Mouse (Mus musculus) stomach, embryonic 14.5 days (tissue): ENCODE data around the gene Vmn1r5. TPM values are rescaled to one million over a fixed set of nuclear protein-coding genes. Genes with fewer than 3 reads are reported as not detected.

ENCODE experiments used
- ATAC-seq: fragments of 200-750 bp; cut with Nextera tagmentation; 2 replicates; pipeline ENCODE4 v1.8.0; 2017; ENCODE audit warnings: low read depth, moderate TSS enrichment; ENCODE audit not compliant: insufficient number of reproducible peaks, insufficient read depth, low FRiP score
- H3K27ac ChIP-seq: fragments of 300-500 bp; sonication (generic); 2 replicates; pipeline ENCODE4 v1.5.1; 2014; ENCODE audit warnings: mild to moderate bottlenecking, low read length, moderate library complexity, mixed read lengths
- H3K27me3 ChIP-seq: fragments of 300-500 bp; sonication (generic); 2 replicates; pipeline ENCODE4 v1.6.1; 2014; ENCODE audit warnings: low read length, control low read depth, mixed read lengths; ENCODE audit not compliant: control insufficient read depth, insufficient read depth
- H3K36me3 ChIP-seq: fragments of 300-500 bp; sonication (generic); 2 replicates; pipeline ENCODE4 v1.6.1; 2014; ENCODE audit warnings: mild to moderate bottlenecking, control low read depth, low read length, moderate library complexity, mixed read lengths; ENCODE audit not compliant: control insufficient read depth, insufficient read depth
- H3K4me1 ChIP-seq: fragments of 300-500 bp; sonication (generic); 2 replicates; pipeline ENCODE4 v1.6.1; 2014; ENCODE audit warnings: low read length, control low read depth, mixed read lengths; ENCODE audit not compliant: control insufficient read depth, insufficient read depth
- H3K4me2 ChIP-seq: fragments of 300-500 bp; sonication (generic); replicated peaks from 2 replicates; pipeline ENCODE4 v1.6.1; 2014; ENCODE audit warnings: low read depth, low read length, control low read depth
- H3K4me3 ChIP-seq: fragments of 300-500 bp; sonication (generic); 2 replicates; pipeline ENCODE4 v1.5.1; 2014; ENCODE audit warnings: low read depth, low read length, control low read depth
- H3K9ac ChIP-seq: fragments of 300-500 bp; sonication (generic); replicated peaks from 2 replicates; pipeline ENCODE4 v1.6.1; 2014; ENCODE audit warnings: low read depth, mild to moderate bottlenecking, control low read depth, low read length, moderate library complexity, mixed read lengths
- H3K9me3 ChIP-seq: fragments of 300-500 bp; sonication (generic); 2 replicates; pipeline ENCODE4 v1.6.1; 2016; ENCODE audit warnings: low read depth, low read length, control low read depth; ENCODE audit not compliant: control insufficient read depth
- WGBS: fragments of 180-500 bp; shearing (Covaris S2); extraction: QIAGEN DNeasy Blood & Tissue Kit; methylation state at CpG from one replicate; pipeline ENCODE4 v1.1.7; 2014; 5-methylcytosine and 5-hydroxymethylcytosine counted together
- polyA plus RNA-seq: library from polyadenylated mRNA; unstranded; fragments of >200 nt; fragmentation: Nextera tagmentation; extraction: Ambion mirVana; gene quantifications from 2 replicates; pipeline ENCODE4 v1.2.1, GENCODE M21; 2014

Gene Vmn1r5
- not detected in 2 replicates for polyA plus RNA-seq

GRCm38 (mm10) chr6:56969973-56970372 is at the start of gene Vmn1r5:
Vmn1r5 (plus strand) TSS chr6:56970273.
- Histone ChIP-seq H3K9me3 (no peaks in the 10 kb centered on the region), H3K4me2 (no peak within 1 kb of the TSS)
- no peak for ATAC-seq

GRCm38 (mm10) chr6:56923331-56923725 is 46.7 kb upstream of the Vmn1r5 start:
- H3K36me3 ChIP-seq = no peaks in the 10 kb centered on the region
- peak overlapping the region; percentile 57 for H3K4me2 ChIP-seq
- H3K4me3 ChIP-seq = peak overlapping the region; percentile 70
- H3K9me3 ChIP-seq = no peaks in the 10 kb centered on the region
- H3K27me3 ChIP-seq = no peaks in the 10 kb centered on the region
- H3K27ac ChIP-seq = peak overlapping the region; percentile 59; the same call in 1 of the 2 replicates
- H3K4me1 ChIP-seq = no peaks in the 10 kb centered on the region
- WGBS = under 1% methylated on average over 25 of the region's 25 CpGs
- H3K9ac ChIP-seq = peak overlapping the region; percentile 58
- no peak for ATAC-seq

More at GRCm38 (mm10) chr6:56969973-56970372, at the start of gene Vmn1r5:
- H3K9ac ChIP-seq = no peak within 1 kb of the TSS
- no peaks in the 10 kb centered on the region for H3K4me1 ChIP-seq
- H3K27me3 ChIP-seq = no peaks in the 10 kb centered on the region
- H3K36me3 ChIP-seq = no peaks in the 10 kb centered on the region
- no peak within 1 kb of the TSS for H3K27ac ChIP-seq
- no peak within 1 kb of the TSS for H3K4me3 ChIP-seq

GRCm38 (mm10) chr6:56923726-56924707 is 46.1 kb upstream of the Vmn1r5 start, which contains the start of the genes Nt5c3 and Vmn1r4:
Nt5c3 (minus strand) TSS chr6:56923932.
Vmn1r4 (plus strand) TSS chr6:56924015.
- Histone ChIP-seq H3K36me3 (no peaks in the 10 kb centered on the region), H3K4me1 (no peaks in the 10 kb centered on the region), H3K9me3 (no peaks in the 10 kb centered on the region), H3K27me3 (no peaks in the 10 kb centered on the region), H3K9ac (peak within 1 kb of the TSS; percentile 58), H3K4me3 (peak within 1 kb of the TSS; percentile 70), H3K4me2 (peak within 1 kb of the TSS; percentile 57), H3K27ac (peak within 1 kb of the TSS; percentile 89)
- 3% methylated on average over 64 of the region's 64 CpGs for WGBS
- ATAC-seq = peak; percentile 96

GRCm38 (mm10) chr6:56931648-56932415 is 38.2 kb upstream of the Vmn1r5 start:
- no peak overlapping the region for H3K27ac ChIP-seq
- no peaks in the 10 kb centered on the region for H3K27me3 ChIP-seq
- ATAC-seq = no peak
- H3K9ac ChIP-seq = no peak overlapping the region
- H3K36me3 ChIP-seq = no peaks in the 10 kb centered on the region
- no peak overlapping the region for H3K4me2 ChIP-seq
- no peaks in the 10 kb centered on the region for H3K4me1 ChIP-seq
- H3K9me3 ChIP-seq = no peaks in the 10 kb centered on the region
- no peak overlapping the region for H3K4me3 ChIP-seq
- WGBS = 59% methylated on average over 4 of the region's 4 CpGs

GRCm38 (mm10) chr6:56932464-56932863 is 37.6 kb upstream of the Vmn1r5 start:
- Histone ChIP-seq H3K9me3 (no peaks in the 10 kb centered on the region), H3K27ac (no peak overlapping the region), H3K9ac (no peak overlapping the region), H3K27me3 (no peaks in the 10 kb centered on the region), H3K4me1 (no peaks in the 10 kb centered on the region), H3K4me3 (no peak overlapping the region), H3K4me2 (no peak overlapping the region), H3K36me3 (no peaks in the 10 kb centered on the region)
- no peak for ATAC-seq
- 73% methylated on average over 2 of the region's 2 CpGs for WGBS

GRCm38 (mm10) chr6:56934366-56934765 is 35.7 kb upstream of the Vmn1r5 start:
- H3K4me1 ChIP-seq = no peaks in the 10 kb centered on the region
- no peak overlapping the region for H3K4me2 ChIP-seq
- no peaks in the 10 kb centered on the region for H3K9me3 ChIP-seq
- no peak overlapping the region for H3K27ac ChIP-seq
- no peaks in the 10 kb centered on the region for H3K36me3 ChIP-seq
- no peak for ATAC-seq
- no peaks in the 10 kb centered on the region for H3K27me3 ChIP-seq
- H3K4me3 ChIP-seq = no peak overlapping the region
- H3K9ac ChIP-seq = no peak overlapping the region
- 89% methylated on average over 4 of the region's 4 CpGs for WGBS

- Histone ChIP-seq H3K9ac (no peak overlapping the region), H3K4me2 (no peak overlapping the region), H3K4me3 (no peak overlapping the region), H3K9me3 (no peaks in the 10 kb centered on the region), H3K27me3 (no peaks in the 10 kb centered on the region), H3K27ac (no peak overlapping the region), H3K4me1 (no peaks in the 10 kb centered on the region), H3K36me3 (no peaks in the 10 kb centered on the region)
- WGBS = 74% methylated on average over 5 of the region's 5 CpGs
- ATAC-seq = no peak
Observed at GRCm38 (mm10) chr6:56956436-56956835, 13.6 kb upstream of the Vmn1r5 start.

- no peaks in the 10 kb centered on the region for H3K4me1 ChIP-seq
- no peak within 1 kb of the TSS for H3K4me3 ChIP-seq
- ATAC-seq = no peak
- H3K9ac ChIP-seq = no peak within 1 kb of the TSS
- 77% methylated on average over 2 of the region's 2 CpGs for WGBS
- H3K27me3 ChIP-seq = no peaks in the 10 kb centered on the region
- no peak within 1 kb of the TSS for H3K4me2 ChIP-seq
- H3K9me3 ChIP-seq = no peaks in the 10 kb centered on the region
- no peaks in the 10 kb centered on the region for H3K36me3 ChIP-seq
- H3K27ac ChIP-seq = no peak within 1 kb of the TSS
Observed at GRCm38 (mm10) chr6:56996943-56997342, 26.9 kb downstream of the Vmn1r5 start, which contains the start of gene Vmn1r6. Vmn1r6 (plus strand) TSS chr6:56997243.
